Mouse (Mus musculus): ENCODE data around the gene Ago1. TPM values are rescaled to one million over a fixed set of nuclear protein-coding genes. Genes with fewer than 3 reads are reported as not detected.
A peak's percentile ranks its signal among the peaks of the same experiment; 100 is the strongest.

The Ago1 gene
- polyA plus RNA-seq, 1 experiment from 2014 or later: 13.3 TPM

- Histone ChIP-seq H3K36me3 (ENCODE audit: control insufficient read depth, insufficient read depth, low read length) (no peaks in the 10 kb centered on the region), H3K9ac (replicated peaks; ENCODE audit: low read depth, low read length) (no peak overlapping the region), H3K9me3 (ENCODE audit: control insufficient read depth, low read depth, low read length) (no peaks in the 10 kb centered on the region), H3K27ac (ENCODE audit: low read length) (no peak overlapping the region), H3K4me2 (replicated peaks; ENCODE audit: low read depth, low read length) (no peak overlapping the region), H3K4me1 (ENCODE audit: control insufficient read depth, insufficient read depth, low read length) (no peaks in the 10 kb centered on the region), H3K27me3 (ENCODE audit: control insufficient read depth, insufficient read depth, low read length) (no peaks in the 10 kb centered on the region), H3K4me3 (ENCODE audit: low read depth, low read length) (no peak overlapping the region)
- WGBS: 78% methylated on average over 2 of the region's 2 CpGs
- ATAC-seq (ENCODE audit: insufficient number of reproducible peaks, insufficient read depth, low FRiP score, low read depth): no peak
Observed at GRCm38 (mm10) chr4:126485065-126485464, 16.7 kb upstream of the Ago1 start.

- Histone ChIP-seq H3K36me3 (ENCODE audit: control insufficient read depth, insufficient read depth, low read length) (no peaks in the 10 kb centered on the region), H3K27me3 (ENCODE audit: control insufficient read depth, insufficient read depth, low read length) (no peaks in the 10 kb centered on the region), H3K4me3 (ENCODE audit: low read depth, low read length) (no peak overlapping the region), H3K9me3 (ENCODE audit: control insufficient read depth, low read depth, low read length) (no peaks in the 10 kb centered on the region), H3K4me2 (replicated peaks; ENCODE audit: low read depth, low read length) (no peak overlapping the region), H3K4me1 (ENCODE audit: control insufficient read depth, insufficient read depth, low read length) (no peaks in the 10 kb centered on the region), H3K9ac (replicated peaks; ENCODE audit: low read depth, low read length) (no peak overlapping the region), H3K27ac (ENCODE audit: low read length) (no peak overlapping the region)
- no peak for ATAC-seq (ENCODE audit: insufficient number of reproducible peaks, insufficient read depth, low FRiP score, low read depth)
- WGBS: 82% methylated on average over 3 of the region's 3 CpGs
Observed at GRCm38 (mm10) chr4:126483874-126484273, 15.5 kb upstream of the Ago1 start.

GRCm38 (mm10) chr4:126482951-126483350 lies 14.6 kb upstream of the Ago1 start:
- H3K4me3 ChIP-seq (ENCODE audit: low read depth, low read length): no peak overlapping the region

GRCm38 (mm10) chr4:126481461-126481860 lies 13.1 kb upstream of the Ago1 start:
- H3K36me3 ChIP-seq (ENCODE audit: control insufficient read depth, insufficient read depth, low read length): no peaks in the 10 kb centered on the region
- H3K4me1 ChIP-seq (ENCODE audit: control insufficient read depth, insufficient read depth, low read length): no peaks in the 10 kb centered on the region
- no peak overlapping the region for H3K9ac ChIP-seq (replicated peaks; ENCODE audit: low read depth, low read length)
- no peak overlapping the region for H3K27ac ChIP-seq (ENCODE audit: low read length)
- H3K9me3 ChIP-seq (ENCODE audit: control insufficient read depth, low read depth, low read length): no peaks in the 10 kb centered on the region
- no peak for ATAC-seq (ENCODE audit: insufficient number of reproducible peaks, insufficient read depth, low FRiP score, low read depth)
- 80% methylated on average over 5 of the region's 5 CpGs for WGBS
- no peaks in the 10 kb centered on the region for H3K27me3 ChIP-seq (ENCODE audit: control insufficient read depth, insufficient read depth, low read length)
- no peak overlapping the region for H3K4me2 ChIP-seq (replicated peaks; ENCODE audit: low read depth, low read length)
- no peak overlapping the region for H3K4me3 ChIP-seq (ENCODE audit: low read depth, low read length)

More at GRCm38 (mm10) chr4:126482951-126483350, 14.6 kb upstream of the Ago1 start:
- Histone ChIP-seq H3K27ac (ENCODE audit: low read length) (no peak overlapping the region), H3K4me1 (ENCODE audit: control insufficient read depth, insufficient read depth, low read length) (no peaks in the 10 kb centered on the region), H3K9ac (replicated peaks; ENCODE audit: low read depth, low read length) (no peak overlapping the region), H3K4me2 (replicated peaks; ENCODE audit: low read depth, low read length) (no peak overlapping the region), H3K36me3 (ENCODE audit: control insufficient read depth, insufficient read depth, low read length) (no peaks in the 10 kb centered on the region), H3K27me3 (ENCODE audit: control insufficient read depth, insufficient read depth, low read length) (no peaks in the 10 kb centered on the region), H3K9me3 (ENCODE audit: control insufficient read depth, low read depth, low read length) (no peaks in the 10 kb centered on the region)
- ATAC-seq (ENCODE audit: insufficient number of reproducible peaks, insufficient read depth, low FRiP score, low read depth): no peak
- 71% methylated on average over 12 of the region's 12 CpGs for whole genome bisulfite sequencing

- Histone ChIP-seq H3K4me2 (replicated peaks; ENCODE audit: low read depth, low read length) (no peak overlapping the region), H3K27me3 (ENCODE audit: control insufficient read depth, insufficient read depth, low read length) (no peaks in the 10 kb centered on the region), H3K9me3 (ENCODE audit: control insufficient read depth, low read depth, low read length) (no peaks in the 10 kb centered on the region), H3K4me3 (ENCODE audit: low read depth, low read length) (no peak overlapping the region), H3K36me3 (ENCODE audit: control insufficient read depth, insufficient read depth, low read length) (no peaks in the 10 kb centered on the region), H3K9ac (replicated peaks; ENCODE audit: low read depth, low read length) (no peak overlapping the region), H3K4me1 (ENCODE audit: control insufficient read depth, insufficient read depth, low read length) (no peaks in the 10 kb centered on the region), H3K27ac (ENCODE audit: low read length) (no peak overlapping the region)
- ATAC-seq (ENCODE audit: insufficient number of reproducible peaks, insufficient read depth, low FRiP score, low read depth): no peak
- 56% methylated on average over 3 of the region's 3 CpGs for WGBS
Observed at GRCm38 (mm10) chr4:126480288-126480687, 11.9 kb upstream of the Ago1 start.

GRCm38 (mm10) chr4:126473031-126473430 lies 4.6 kb upstream of the Ago1 start:
- Histone ChIP-seq H3K36me3 (ENCODE audit: control insufficient read depth, insufficient read depth, low read length) (no peaks in the 10 kb centered on the region), H3K4me3 (ENCODE audit: low read depth, low read length) (no peak overlapping the region), H3K9ac (replicated peaks; ENCODE audit: low read depth, low read length) (no peak overlapping the region), H3K9me3 (ENCODE audit: control insufficient read depth, low read depth, low read length) (no peaks in the 10 kb centered on the region), H3K4me1 (ENCODE audit: control insufficient read depth, insufficient read depth, low read length) (0 out of 2 replicates have a peak, but pooled peaks cover 3% of the 10 kb centered on the region), H3K4me2 (replicated peaks; ENCODE audit: low read depth, low read length) (no peak overlapping the region), H3K27ac (ENCODE audit: low read length) (no peak overlapping the region), H3K27me3 (ENCODE audit: control insufficient read depth, insufficient read depth, low read length) (no peaks in the 10 kb centered on the region)
- 45% methylated on average over 5 of the region's 5 CpGs for WGBS
- no peak for ATAC-seq (ENCODE audit: insufficient number of reproducible peaks, insufficient read depth, low FRiP score, low read depth)

- 0 out of 2 replicates have a peak overlapping the region, but pooled peaks have one; percentile 66 for H3K4me2 ChIP-seq (replicated peaks; ENCODE audit: low read depth, low read length)
- WGBS: 40% methylated on average over 1 of the region's 1 CpGs
- no peak overlapping the region for H3K4me3 ChIP-seq (ENCODE audit: low read depth, low read length)
- peaks cover 31% of the 10 kb centered on the region for H3K4me1 ChIP-seq (ENCODE audit: control insufficient read depth, insufficient read depth, low read length)
- no peaks in the 10 kb centered on the region for H3K9me3 ChIP-seq (ENCODE audit: control insufficient read depth, low read depth, low read length)
- H3K27me3 ChIP-seq (ENCODE audit: control insufficient read depth, insufficient read depth, low read length): no peaks in the 10 kb centered on the region
- no peak overlapping the region for H3K9ac ChIP-seq (replicated peaks; ENCODE audit: low read depth, low read length)
- ATAC-seq (ENCODE audit: insufficient number of reproducible peaks, insufficient read depth, low FRiP score, low read depth): no peak
- H3K27ac ChIP-seq (ENCODE audit: low read length): no peak overlapping the region
- no peaks in the 10 kb centered on the region for H3K36me3 ChIP-seq (ENCODE audit: control insufficient read depth, insufficient read depth, low read length)
Observed at GRCm38 (mm10) chr4:126469334-126469733, 951 bp upstream of the Ago1 start.

- 3% methylated on average over 8 of the region's 8 CpGs for WGBS
- Histone ChIP-seq H3K27me3 (ENCODE audit: control insufficient read depth, insufficient read depth, low read length) (no peaks in the 10 kb centered on the region), H3K4me1 (ENCODE audit: control insufficient read depth, insufficient read depth, low read length) (peaks cover 34% of the 10 kb centered on the region), H3K9me3 (ENCODE audit: control insufficient read depth, low read depth, low read length) (no peaks in the 10 kb centered on the region), H3K4me2 (replicated peaks; ENCODE audit: low read depth, low read length) (peak overlapping the region; percentile 66), H3K27ac (ENCODE audit: low read length) (no peak overlapping the region), H3K4me3 (ENCODE audit: low read depth, low read length) (peak overlapping the region; percentile 62), H3K9ac (replicated peaks; ENCODE audit: low read depth, low read length) (0 out of 2 replicates have a peak overlapping the region, but pooled peaks have one; percentile 10), H3K36me3 (ENCODE audit: control insufficient read depth, insufficient read depth, low read length) (no peaks in the 10 kb centered on the region)
- ATAC-seq (ENCODE audit: insufficient number of reproducible peaks, insufficient read depth, low FRiP score, low read depth): no peak
Observed at GRCm38 (mm10) chr4:126468925-126469324, 542 bp upstream of the Ago1 start.

- Histone ChIP-seq H3K4me3 (ENCODE audit: low read depth, low read length) (peak overlapping the region; percentile 62), H3K9ac (replicated peaks; ENCODE audit: low read depth, low read length) (peak overlapping the region; percentile 51), H3K4me2 (replicated peaks; ENCODE audit: low read depth, low read length) (peak overlapping the region; percentile 66), H3K4me1 (ENCODE audit: control insufficient read depth, insufficient read depth, low read length) (peaks cover 34% of the 10 kb centered on the region), H3K27me3 (ENCODE audit: control insufficient read depth, insufficient read depth, low read length) (no peaks in the 10 kb centered on the region), H3K9me3 (ENCODE audit: control insufficient read depth, low read depth, low read length) (no peaks in the 10 kb centered on the region), H3K27ac (ENCODE audit: low read length) (peak overlapping the region; percentile 74), H3K36me3 (ENCODE audit: control insufficient read depth, insufficient read depth, low read length) (no peaks in the 10 kb centered on the region)
- ATAC-seq (ENCODE audit: insufficient number of reproducible peaks, insufficient read depth, low FRiP score, low read depth): peak; percentile 78
- WGBS: 1% methylated on average over 25 of the region's 25 CpGs
Observed at GRCm38 (mm10) chr4:126467721-126468284, 580 bp downstream of the Ago1 start.

Measured in stomach, embryonic 14.5 days (tissue).